Mouse (Mus musculus): ENCODE results near the gene Six4. TPM values are rescaled to one million over a fixed set of nuclear protein-coding genes. Genes with fewer than 3 reads are reported as not detected.
"Not testable (repeated sequence)": the region's sequence is repeated elsewhere in the genome, so short reads cannot be mapped to it uniquely, and the experiment has no call there.

The Six4 gene
- total RNA-seq, 2 experiments from 2014 or later, result 10.6 to 17.0 TPM

DNA sequence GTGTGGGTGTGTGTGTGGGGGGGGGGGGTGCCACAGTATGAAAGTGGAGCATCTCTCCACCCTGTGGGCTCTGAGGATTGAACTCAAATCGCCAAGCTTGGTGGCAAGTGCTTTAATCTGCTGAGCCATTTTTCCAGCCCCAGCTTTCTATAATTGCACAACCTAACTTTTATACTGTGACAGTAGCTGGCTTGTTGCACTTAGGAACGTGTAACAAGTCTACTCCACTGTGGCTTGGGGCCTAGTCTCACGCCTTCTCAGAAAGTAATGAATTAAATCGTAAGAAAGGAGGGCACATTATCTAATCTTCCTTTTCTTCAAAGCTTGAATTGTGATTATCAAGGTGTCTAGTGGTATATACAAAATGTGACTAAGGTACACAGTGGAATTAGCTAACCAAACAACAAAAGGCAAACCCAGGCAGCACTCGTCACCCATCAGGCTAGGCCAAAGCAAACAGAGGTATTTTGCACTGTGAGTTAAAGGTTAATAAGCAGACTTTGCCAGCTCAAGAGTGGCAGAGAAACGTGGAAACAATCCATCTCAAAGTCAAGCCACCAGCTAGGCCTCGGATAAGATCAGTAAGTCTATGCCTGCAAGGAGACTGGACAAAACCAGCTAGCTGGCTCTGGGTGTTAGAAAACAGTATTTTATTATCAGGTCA lies 22.5 kb downstream of the Six4 start:
- intact Hi-C loops (cut with DNase I), result no loop called here

DNA sequence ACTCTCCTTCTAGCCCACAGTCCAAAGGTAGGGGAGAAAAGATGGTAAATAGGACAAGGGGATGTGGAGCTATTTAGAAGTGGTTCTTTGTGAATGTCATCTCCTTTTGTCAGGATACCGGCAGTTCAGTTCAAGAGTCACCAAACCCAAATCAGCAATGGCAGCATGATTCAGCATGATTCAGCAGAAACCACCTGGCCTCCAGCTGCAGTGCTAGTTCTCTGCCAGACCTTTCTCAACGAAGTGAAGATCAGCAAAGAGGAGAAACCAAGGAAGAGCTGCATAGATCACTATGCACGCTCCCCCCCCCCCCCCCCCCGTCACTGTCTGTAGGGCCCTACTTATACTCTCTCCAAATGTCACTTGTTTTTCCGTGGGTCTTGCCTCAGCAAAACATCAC lies 24.3 kb downstream of the Six4 start:
- intact Hi-C loops (cut with DNase I), result no loop called here
- DNase-seq, result no peak

More for the DNA sequence above, 22.5 kb downstream of the Six4 start:
- DNase-seq, result no peak

DNA sequence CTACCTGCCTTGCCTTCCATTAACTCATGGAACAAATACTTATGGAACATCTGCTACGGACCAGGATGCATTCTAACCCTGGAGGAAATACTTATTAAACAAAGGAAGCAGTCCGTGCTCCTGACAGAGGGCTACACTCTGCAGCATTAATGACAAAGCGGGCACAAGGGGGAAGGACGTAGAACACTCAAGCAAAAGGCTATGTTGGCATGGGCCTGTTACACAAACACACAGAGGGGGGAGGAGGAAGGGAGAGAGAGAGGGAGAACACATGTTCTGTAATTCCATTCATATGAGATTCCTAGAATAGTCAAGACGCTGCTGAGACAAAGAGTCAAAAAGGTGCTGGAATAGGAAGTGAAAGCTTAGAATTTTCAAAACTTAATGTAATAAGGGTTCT lies 24.8 kb downstream of the Six4 start:
- intact Hi-C loops (cut with DNase I), result no loop called here
- no peak for DNase-seq

DNA sequence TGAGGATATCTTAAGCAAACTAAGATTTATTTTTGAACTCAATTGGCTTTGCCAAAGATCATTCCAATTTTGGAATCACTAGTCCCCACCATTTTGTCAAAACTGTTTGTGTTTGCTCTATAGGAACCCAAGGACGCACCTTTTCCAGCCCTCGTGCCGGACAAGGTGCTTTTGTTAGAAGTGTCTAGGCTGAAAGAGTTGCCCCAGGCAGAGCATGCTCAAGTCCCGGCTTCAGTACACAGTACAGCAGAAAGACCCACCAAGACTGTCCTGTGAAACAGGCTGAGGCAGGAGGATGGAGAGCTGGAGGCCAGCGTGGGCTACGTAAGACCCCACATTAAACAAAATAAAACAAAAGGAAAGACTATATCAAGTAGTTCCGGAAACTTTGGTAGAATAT lies 26.2 kb downstream of the Six4 start:
- intact Hi-C loops (cut with DNase I), result no loop called here
- DNase-seq, result no peak

DNA sequence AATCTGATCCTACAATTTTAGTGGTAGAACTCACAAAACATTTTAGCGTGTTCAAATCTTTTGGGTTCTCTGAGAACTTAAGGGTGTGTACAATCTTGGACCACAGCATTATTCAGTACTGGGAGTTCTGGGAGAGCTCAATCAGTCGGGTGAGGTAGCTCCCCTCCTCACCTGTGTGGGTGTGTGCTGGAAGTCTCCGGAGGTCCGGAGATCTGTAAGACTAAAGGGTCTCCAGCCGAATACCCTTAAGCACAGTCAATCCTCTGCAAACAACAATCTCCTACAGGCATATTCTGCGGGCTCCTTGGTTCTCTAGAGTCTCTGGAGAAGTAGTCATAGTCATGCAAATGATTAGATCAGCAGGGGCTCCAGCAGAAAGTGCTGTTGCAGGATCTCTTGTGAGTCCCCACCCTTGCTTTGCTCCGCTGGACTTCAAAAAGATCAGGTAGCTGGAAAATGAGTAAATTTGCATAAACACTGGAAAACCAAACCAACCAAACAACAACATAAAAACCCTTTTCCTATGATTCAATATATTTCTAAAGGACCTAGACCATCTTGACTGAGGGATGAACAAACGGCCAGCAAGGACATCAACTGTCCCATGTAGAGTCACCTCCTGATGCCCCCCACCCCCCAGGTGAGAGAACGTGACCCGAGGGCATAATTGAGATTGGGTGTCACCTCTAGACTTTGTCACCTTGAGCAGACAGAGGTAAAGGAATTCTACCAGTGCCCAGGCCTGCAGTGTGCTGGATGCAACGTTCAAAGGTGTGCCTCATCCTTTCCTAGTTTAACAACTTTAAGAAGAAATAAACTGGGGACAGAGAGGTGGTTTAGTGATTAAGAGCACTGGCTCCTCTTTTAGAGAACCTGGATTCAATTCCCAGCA lies 27.3 kb downstream of the Six4 start:
- intact Hi-C loops (cut with DNase I), result no loop called here
- DNase-seq, result no peak

DNA sequence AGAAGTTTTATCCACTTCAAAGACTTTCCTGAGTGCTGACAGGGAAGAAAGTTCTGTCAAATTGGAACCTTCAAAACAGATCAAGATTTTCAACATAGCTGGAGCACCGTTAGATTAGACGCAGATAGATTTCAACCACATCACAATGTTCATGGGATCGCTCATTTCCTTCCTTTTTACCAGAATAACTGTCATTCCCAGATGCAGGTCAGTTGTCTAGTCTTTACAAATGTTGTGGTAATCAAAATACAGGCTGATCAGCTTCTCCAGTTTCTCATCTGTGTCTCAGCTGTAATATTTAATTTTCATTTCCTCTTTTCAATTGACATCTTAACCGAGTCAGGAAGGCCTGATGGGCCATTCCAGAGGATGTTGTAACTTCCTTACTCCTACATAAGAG lies 29.5 kb downstream of the Six4 start:
- intact Hi-C loops (cut with DNase I), result no loop called here
- DNase-seq, result no peak

DNA sequence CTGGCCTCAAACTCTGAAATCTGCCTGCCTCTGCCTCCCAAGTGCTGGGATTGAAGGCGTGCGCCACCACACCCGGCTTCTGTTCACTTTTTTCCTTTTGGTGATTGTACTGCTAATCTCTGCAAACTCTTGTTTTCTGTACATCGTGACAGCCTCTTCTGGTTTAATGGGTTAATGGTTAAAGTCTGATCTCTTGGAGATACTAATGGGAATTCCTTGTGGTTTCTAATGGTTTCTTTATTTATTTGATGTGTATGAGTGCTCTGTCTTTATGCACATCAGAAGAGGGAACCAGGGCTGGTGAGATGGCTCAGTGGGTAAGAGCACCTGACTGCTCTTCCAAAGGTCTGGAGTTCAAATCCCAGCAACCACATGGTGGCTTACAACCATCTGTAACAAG lies 31.4 kb downstream of the Six4 start:
- DNase-seq; intact Hi-C loops (cut with DNase I): not testable (repeated sequence)

DNA sequence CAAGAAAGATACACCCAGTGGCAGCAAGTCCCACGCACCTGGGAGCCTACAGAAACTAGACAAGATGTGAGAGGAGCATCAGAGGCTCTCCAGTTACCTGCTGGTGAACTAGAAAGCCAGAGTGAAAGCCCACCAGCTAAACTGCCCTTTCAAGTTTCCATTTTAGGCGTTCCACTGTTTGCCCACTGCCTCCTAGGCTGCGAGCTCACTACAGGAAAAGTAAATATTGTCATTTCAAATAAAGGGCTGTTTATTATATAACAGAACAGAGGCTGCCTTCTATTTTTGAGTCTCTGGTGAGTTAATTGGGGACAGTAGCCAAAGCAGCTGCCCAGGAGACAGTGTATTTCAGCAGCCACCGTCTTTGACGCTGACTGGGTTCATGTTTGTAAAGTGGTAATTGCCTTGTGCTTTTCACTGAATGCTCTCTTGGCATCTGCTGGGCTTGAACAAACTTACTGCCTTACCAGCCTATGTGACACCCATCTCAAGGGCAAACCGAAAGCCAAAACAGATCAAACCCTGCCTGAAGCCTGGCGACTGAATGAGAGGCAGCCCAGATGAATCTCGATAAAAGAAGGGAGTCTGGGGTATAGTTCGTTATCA lies 52.3 kb downstream of the Six4 start:
- intact Hi-C loops (cut with DNase I), result no loop called here
- DNase-seq, result no peak

DNA sequence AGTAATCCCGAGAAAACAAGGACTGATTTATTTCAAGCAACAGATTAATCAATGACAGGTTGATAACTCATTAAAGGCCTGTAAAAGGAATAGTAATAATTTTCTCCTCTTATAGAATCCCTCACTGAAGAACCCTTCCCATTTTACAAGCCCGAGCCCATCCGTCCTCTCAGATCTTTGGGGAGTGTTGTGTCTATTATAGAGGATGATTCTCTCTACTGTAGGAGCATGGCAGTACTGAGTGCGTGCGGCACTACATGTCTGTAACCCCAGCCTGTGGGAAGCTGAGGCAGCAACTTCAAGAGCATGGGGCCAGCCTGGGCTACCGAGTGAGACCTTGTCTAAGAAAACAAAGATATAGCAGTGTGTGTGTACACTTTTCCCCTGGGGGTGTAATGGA lies 55.8 kb downstream of the Six4 start:
- DNase-seq, result no peak
- intact Hi-C loops (cut with DNase I), result loop anchor here (10.0 kb wide), 3 partner anchors 147 to 387 kb away; no protein-coding TSS in a partner anchor

DNA sequence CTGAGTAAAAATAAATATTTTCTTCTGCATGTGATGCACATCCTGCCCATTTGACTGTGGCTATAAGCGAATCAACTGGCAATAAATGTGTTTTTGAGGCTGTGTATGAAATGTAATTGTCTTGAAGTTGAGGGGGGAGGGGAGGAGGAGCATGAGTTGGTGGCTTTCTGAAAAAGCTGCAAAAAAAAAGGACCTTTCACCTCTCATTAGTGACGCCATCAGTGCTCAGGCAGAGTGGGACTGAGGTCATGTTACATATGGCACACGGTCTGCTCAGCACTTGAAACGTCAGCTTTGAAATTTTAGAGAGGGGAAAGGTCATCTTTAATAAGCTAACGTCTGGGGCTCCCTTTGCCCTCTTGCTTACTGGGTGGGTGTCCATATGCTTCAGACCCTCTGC lies 57.8 kb downstream of the Six4 start:
- intact Hi-C loops (cut with DNase I), result loop anchor here (10.0 kb wide), 3 partner anchors 149 to 389 kb away; no protein-coding TSS in a partner anchor
- DNase-seq, result no peak

DNA sequence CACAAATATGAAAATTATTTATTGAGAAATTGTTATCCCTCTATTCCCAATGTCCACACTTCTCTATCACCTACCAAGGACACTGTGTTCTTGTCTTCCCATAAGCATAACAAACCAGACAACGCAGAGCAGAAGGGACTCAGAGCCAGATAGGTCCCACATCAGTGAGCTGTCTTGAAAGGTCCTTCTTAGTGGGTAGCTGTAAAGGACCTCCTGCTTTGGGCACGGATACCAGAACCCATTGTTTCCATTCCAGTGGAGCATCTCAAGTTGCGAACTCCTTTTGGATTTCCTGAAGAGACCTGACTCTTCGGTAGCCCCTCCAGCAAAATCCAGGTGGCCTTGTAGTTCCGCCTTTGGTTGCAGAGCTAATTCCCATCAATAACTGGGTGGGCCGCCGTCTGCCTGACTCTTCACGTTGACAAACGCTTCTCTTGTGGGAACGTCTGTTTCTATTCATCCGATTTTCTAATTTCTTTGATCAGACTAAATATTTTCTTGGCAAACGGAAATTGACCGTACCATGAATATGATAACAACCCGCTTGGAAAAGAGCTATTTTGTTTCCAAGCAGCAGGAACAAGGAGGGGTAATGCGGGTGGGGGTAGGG lies 58.6 kb downstream of the Six4 start:
- intact Hi-C loops (cut with DNase I), result loop anchor here (10.0 kb wide), 3 partner anchors 150 to 390 kb away; no protein-coding TSS in a partner anchor
- DNase-seq, result no peak

DNA sequence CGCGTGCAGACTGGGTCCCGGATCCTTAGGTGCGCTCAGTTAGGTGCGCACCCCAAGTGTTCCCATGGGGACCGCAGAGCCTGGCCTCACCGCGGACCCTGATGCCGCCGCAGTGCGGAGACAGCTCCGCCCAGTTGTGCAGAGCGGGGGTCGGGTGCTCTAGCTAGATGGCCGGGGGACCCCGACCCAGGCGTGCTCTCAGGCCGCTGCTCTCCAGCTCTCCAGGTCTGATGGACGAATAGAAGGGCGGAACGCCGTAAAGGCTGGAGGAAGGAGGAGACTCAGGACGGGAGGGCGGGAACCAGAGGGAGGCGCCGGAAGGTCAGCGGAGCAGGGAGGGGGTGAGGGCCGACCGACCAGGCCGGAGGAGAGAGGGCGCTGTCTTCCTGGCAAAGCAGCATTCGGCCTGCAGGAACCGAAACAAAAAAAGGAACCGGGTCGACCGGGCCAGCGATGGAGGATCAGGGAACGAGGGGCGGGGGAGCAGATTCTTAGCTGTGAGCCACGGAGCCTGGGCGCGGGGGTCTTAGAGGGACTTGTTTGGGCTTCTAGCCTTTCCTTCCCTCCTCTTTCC lies 59.5 kb downstream of the Six4 start, which contains the start of gene Six1:
Gene Six1, minus strand, starts transcription at position 220 of the 574 bp plus-strand sequence.
- DNase-seq, result peak; percentile 81 to 91
- intact Hi-C loops (cut with DNase I), result loop anchor here (2.0 to 10.0 kb wide), 4 partner anchors 59 to 391 kb away; partner anchors contain the start of gene Six4

DNA sequence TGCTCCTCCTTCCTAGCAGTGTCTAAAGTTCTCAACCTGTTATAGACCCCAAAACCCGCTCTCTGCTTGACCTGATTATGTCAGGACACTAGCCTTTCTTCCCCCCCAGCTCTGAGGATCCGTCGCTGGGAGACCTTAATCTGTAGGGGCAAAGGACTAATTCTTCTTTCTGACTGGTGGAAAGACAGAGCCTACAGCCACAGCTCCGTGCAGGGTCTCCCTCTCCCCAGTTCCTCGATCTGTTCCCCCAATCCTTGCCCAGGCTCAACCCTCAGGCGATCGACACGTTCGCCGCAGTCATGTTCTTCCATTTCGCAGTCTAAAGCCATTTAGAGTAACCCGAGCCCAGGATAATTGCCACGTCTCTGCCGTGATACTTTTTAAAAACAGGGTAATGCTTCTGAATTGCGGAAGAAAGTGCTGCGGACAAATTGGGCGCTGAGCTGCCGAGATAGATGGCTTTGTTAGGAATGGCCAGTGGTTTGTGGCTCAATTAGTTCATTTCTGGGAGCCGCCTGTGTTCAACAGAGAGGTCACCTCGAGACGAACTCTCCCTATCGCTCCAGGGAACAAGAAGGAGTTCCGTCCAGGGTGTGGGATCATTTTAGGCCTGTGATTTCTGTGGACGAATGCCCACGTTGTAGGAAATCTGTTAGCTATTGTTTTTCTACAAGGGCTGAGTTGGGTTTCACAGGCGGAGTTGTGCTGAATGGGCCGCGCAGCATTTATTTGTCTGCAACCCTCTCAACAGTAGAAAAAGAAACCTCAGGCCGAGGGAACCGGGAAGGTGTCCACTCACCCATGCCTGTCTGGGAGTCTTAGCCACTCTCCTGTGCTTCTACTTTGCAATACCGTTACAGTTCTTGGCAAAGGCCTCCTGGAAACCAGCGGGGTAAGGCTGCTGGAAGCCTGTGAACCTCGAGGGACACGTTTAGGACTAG lies 60.3 kb downstream of the Six4 start:
- peak; percentile 23 to 46 for DNase-seq
- intact Hi-C loops (cut with DNase I), result loop anchor here (2.0 to 10.0 kb wide), 4 partner anchors 60 to 392 kb away; partner anchors contain the start of gene Six4

DNA sequence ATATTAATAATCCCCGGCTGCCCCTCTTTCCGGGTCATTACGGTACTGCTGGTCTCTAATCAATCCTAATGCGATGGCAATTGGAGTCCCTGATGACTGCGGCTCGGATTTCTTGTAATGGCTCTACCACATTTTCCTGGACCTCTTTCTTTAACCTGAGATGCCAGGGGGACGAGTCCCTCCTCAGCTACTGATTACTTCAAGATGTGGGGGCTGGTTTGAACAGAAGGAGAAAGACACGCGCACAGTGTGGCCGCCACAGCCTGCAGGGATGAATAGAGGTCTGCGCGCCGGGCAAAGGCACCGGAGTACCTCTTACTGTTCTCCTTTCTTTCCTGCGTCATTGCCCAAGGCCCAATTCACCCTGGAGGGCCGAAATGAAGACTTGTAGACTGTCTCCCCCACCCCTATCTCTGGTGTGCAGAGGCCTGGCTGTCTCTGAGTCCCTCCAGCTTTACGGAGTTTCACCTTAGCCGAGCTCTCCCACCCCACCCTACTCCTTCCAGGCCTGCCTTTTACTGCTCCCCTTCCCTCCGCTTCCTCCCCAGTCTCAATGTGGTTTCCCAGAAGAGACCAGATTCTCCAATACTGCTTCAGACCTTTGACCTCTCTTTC lies 61.1 kb downstream of the Six4 start:
- intact Hi-C loops (cut with DNase I), result loop anchor here (2.0 to 10.0 kb wide), 4 partner anchors 61 to 393 kb away; partner anchors contain the start of gene Six4
- DNase-seq, result peak in 1 of 2 experiments; percentile 45

DNA sequence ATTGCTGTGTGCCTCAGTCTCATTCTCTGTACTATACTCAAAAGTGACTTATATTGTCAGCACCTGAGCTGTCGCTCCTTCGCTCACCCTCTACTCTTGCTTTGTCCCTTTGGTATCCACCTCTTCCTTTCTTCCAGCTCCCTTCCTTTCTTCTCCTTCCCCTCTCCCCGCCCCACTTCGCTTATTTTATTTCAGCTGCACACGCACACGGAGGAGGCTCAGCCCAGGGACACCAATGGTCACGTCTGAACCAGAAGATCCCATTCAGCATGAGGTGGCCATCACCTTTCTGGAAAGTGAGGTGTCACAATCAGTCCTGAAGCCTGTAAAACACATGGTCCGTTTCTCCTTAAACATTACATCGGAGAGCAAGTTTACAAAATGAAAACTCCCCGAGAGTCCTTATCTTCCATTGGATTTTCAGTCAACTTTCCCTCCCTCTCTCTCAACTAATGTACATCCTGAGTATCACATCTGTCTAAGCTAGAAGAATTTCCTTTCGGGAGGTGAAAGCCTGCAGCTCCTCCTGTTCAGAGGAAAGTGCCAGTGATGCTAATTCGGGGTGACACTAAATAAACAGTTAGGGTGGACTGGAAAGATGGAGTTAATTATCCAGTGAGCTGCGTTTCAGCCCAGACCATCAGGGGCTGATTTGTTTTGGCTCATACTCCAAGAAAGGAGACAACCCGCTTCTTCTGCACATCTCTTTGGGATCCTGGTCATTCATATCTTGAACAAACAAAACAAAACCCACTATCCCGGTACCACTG lies 62.3 kb downstream of the Six4 start:
- intact Hi-C loops (cut with DNase I), result loop anchor here (10.0 kb wide), 3 partner anchors 154 to 394 kb away; no protein-coding TSS in a partner anchor

DNA sequence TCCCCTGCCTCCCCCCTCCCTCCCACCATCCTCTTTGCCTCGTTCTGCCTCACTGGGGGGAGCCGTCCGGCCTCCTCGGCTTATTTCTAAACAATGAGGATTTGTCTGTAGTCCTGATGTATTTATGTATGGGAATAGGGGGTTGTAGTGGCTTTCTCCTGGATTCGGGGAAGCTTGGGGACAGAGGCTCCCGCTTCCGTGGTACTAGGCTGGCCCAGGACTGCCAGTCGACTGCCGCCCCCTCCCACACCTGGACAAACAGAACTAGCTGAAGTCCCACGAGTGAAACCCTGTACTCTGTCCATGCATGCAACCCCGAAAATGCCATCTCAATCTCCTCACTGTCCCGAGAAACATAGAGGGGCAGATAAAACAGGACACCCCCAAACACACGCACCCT lies 63.0 kb downstream of the Six4 start:
- no peak for DNase-seq
- intact Hi-C loops (cut with DNase I), result loop anchor here (10.0 kb wide), 3 partner anchors 154 to 394 kb away; no protein-coding TSS in a partner anchor

More for the DNA sequence above, 62.3 kb downstream of the Six4 start:
- DNase-seq, result no peak
